Mouse (Mus musculus) limb, embryonic 11.5 days (tissue): ENCODE results near the gene Glp2r. TPM values are rescaled to one million over a fixed set of nuclear protein-coding genes. Genes with fewer than 3 reads are reported as not detected.

Experiments used
- ATAC-seq: fragments of 200-750 bp; cut with Nextera tagmentation; 2 replicates; pipeline ENCODE4 v1.8.0; 2017; ENCODE audit warnings: low read depth; ENCODE audit not compliant: insufficient number of reproducible peaks, low FRiP score, low TSS enrichment
- DNase-seq: peaks from one replicate; pipeline ENCODE4 v3.0.0-alpha.2; 2015; ENCODE audit warnings: low spot score
- H3K27ac ChIP-seq: fragments of 300-500 bp; sonication (generic); replicated peaks from 2 replicates; pipeline ENCODE4 v1.5.1; 2014; ENCODE audit warnings: low read depth, mild to moderate bottlenecking, low read length
- H3K27me3 ChIP-seq: fragments of 300-500 bp; sonication (generic); 2 replicates; pipeline ENCODE4 v1.6.1; 2014; ENCODE audit warnings: mild to moderate bottlenecking, low read length, mixed read lengths; ENCODE audit not compliant: control insufficient read depth, insufficient read depth
- H3K36me3 ChIP-seq: fragments of 300-500 bp; sonication (generic); 2 replicates; pipeline ENCODE4 v1.6.1; 2014; ENCODE audit warnings: mild to moderate bottlenecking, low read length, moderate library complexity, mixed read lengths; ENCODE audit not compliant: control insufficient read depth, insufficient read depth
- H3K4me1 ChIP-seq: fragments of 300-500 bp; sonication (generic); 2 replicates; pipeline ENCODE4 v1.6.1; 2014; ENCODE audit warnings: low read length, mixed read lengths; ENCODE audit not compliant: control insufficient read depth, insufficient read depth
- H3K4me2 ChIP-seq: fragments of 300-500 bp; sonication (generic); 2 replicates; pipeline ENCODE4 v1.6.1; 2014; ENCODE audit warnings: low read depth, mild to moderate bottlenecking, moderate library complexity; ENCODE audit not compliant: severe bottlenecking
- H3K4me3 ChIP-seq: fragments of 300-500 bp; sonication (generic); 2 replicates; pipeline ENCODE4 v1.5.1; 2014; ENCODE audit warnings: low read depth, low read length
- H3K9ac ChIP-seq: fragments of 300-500 bp; sonication (generic); 2 replicates; pipeline ENCODE4 v1.6.1; 2014; ENCODE audit warnings: mild to moderate bottlenecking, low read length
- H3K9me3 ChIP-seq: fragments of 300-500 bp; sonication (generic); 2 replicates; pipeline ENCODE4 v1.6.1; 2016; ENCODE audit warnings: low read length; ENCODE audit not compliant: control insufficient read depth
- WGBS: fragments of 180-500 bp; shearing (Covaris S2); extraction: QIAGEN DNeasy Blood & Tissue Kit; methylation state at CpG from one replicate; pipeline ENCODE4 v1.1.7; 2014; 5-methylcytosine and 5-hydroxymethylcytosine counted together
- polyA plus RNA-seq: library from polyadenylated mRNA; unstranded; fragments of >200 nt; fragmentation: Nextera tagmentation; extraction: Ambion mirVana; gene quantifications from 2 replicates; pipeline ENCODE4 v1.2.1, GENCODE M21; 2014

The Glp2r gene
- polyA plus RNA-seq, 1 experiment from 2014 or later: 0.05 TPM

DNA sequence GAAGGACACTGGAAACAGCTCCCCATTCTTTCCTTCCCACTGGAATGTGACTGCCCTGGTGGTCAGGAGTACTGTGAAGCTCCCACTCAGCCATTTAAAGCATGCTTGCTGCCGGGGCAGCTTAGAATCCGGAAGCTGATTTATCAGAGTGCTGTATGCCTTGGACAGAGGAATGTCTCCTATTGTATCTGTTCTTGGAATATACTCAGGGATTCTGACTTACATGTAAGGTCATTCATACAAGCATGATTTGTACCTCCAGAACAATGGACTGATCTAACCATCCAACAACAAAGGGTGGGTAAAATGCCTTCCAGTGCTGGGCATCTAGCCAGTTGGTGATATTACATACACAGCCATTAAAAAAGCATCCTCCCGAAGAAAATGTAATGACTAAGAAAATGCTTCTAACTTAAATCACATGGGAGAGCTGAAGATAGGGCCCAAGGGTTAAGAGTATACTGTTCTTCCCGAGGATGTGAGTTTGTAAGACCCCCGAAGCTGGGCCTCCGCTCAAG, 126.3 kb downstream of the Glp2r start:
- no peaks in the 10 kb centered on the region for H3K4me1 ChIP-seq
- H3K4me2 ChIP-seq: no peak overlapping the region
- no peaks in the 10 kb centered on the region for H3K27me3 ChIP-seq
- ATAC-seq (no peak), DNase-seq (no peak)
- no peaks in the 10 kb centered on the region for H3K36me3 ChIP-seq
- no peak overlapping the region for H3K27ac ChIP-seq
- no peaks in the 10 kb centered on the region; the same call in 1 of the 2 replicates for H3K9me3 ChIP-seq
- no peak overlapping the region for H3K4me3 ChIP-seq
- 87% methylated on average over 6 of the region's 6 CpGs for whole genome bisulfite sequencing
- no peak overlapping the region for H3K9ac ChIP-seq

DNA sequence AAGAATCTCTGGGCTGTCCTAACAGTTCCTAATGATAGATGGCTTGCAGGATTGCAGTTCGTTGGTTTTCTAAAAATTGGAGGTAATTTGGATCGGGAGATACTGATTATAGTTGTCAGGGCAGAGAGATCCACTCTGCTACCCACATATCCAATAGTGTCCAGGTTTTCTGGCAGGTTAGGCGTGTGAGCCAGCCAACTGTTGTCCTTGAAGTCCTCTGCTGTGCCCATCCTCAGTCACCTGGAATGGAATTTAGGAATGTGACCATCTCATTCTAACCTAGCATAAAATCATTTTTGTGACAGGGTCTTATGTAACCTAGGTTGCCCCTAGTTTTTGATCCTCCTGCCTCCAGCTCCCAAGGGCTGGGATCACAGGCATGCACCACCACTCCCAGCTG, 127.5 kb downstream of the Glp2r start:
- ATAC-seq (no peak), DNase-seq (no peak)
- Histone ChIP-seq H3K9me3 (no peaks in the 10 kb centered on the region; the same call in 1 of the 2 replicates), H3K36me3 (no peaks in the 10 kb centered on the region), H3K4me2 (no peak overlapping the region), H3K27ac (no peak overlapping the region), H3K27me3 (no peaks in the 10 kb centered on the region), H3K4me1 (no peaks in the 10 kb centered on the region), H3K9ac (no peak overlapping the region), H3K4me3 (no peak overlapping the region)
- WGBS: 84% methylated on average over 3 of the region's 3 CpGs

DNA sequence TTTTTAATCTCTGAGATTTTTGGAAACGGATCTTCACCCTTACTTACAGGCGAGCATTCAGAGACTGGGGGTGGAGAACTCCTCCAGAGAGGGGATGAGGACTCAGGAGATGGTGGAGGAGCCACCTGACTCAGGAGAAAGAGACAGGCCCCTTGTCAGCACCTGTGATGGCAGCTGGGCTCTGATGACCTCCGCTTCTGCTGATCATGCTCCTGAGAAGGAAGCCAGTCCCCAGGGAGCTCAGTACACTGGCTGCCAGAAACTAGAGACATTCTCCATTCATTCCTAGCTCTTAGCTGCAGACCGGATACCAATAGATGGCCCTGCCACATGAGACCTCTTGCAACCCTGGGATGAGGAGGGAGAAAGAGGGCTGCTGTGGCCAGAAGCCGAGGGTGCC, 128.1 kb downstream of the Glp2r start:
- WGBS: 89% methylated on average over 5 of the region's 5 CpGs

DNA sequence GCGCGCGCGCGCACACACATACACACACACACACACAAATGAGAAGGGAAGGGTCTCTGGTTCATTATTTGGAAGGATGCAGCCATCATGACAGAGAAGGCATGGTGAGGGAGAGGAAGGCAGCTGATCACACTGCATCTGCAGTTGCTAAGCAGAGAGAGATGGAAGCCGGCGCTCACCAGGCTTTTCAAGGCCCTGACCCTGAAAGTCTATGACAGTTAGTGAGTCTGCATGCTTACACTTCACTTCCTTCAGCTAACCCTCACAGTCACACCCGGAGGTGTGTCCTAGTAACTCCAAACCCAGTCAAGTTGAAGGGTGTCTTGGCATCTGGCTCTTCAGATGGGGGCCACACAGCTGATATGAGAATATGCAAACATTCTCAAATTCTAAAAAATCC, 128.5 kb downstream of the Glp2r start:
- DNase-seq (no peak), ATAC-seq (no peak)
- Histone ChIP-seq H3K36me3 (no peaks in the 10 kb centered on the region), H3K4me1 (no peaks in the 10 kb centered on the region), H3K27ac (no peak overlapping the region), H3K9ac (no peak overlapping the region), H3K9me3 (no peaks in the 10 kb centered on the region; the same call in 1 of the 2 replicates), H3K4me3 (no peak overlapping the region), H3K4me2 (no peak overlapping the region), H3K27me3 (no peaks in the 10 kb centered on the region)
- 96% methylated on average over 8 of the region's 8 CpGs for WGBS

More for the DNA sequence above, 128.1 kb downstream of the Glp2r start:
- ATAC-seq (no peak), DNase-seq (no peak)
- H3K36me3 ChIP-seq: no peaks in the 10 kb centered on the region
- H3K27me3 ChIP-seq: no peaks in the 10 kb centered on the region
- H3K4me2 ChIP-seq: no peak overlapping the region
- no peak overlapping the region for H3K27ac ChIP-seq
- H3K4me3 ChIP-seq: no peak overlapping the region
- H3K4me1 ChIP-seq: no peaks in the 10 kb centered on the region
- no peaks in the 10 kb centered on the region; the same call in 1 of the 2 replicates for H3K9me3 ChIP-seq
- H3K9ac ChIP-seq: no peak overlapping the region

DNA sequence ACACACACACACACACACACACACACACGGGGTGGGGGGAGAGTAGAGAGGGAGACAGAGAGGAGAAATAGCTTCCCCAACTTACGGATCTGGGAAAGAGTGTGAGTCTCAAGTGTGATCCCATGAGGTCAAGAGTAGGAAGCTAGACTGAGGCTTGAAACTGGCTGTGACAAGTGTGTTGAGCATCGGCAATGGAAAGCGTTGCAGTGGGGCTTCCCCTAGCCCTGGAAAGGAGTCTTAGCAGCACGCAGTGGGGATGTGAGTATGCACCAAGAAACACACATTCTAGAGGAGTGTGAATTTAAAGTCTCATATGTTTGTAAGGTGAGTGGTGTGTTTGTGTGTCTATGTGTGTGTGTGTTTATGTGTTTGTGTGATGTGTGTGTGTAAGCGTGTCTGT, 130.7 kb downstream of the Glp2r start:
- ATAC-seq: no peak
- WGBS: 85% methylated on average over 6 of the region's 6 CpGs
- no peak overlapping the region for H3K9ac ChIP-seq

DNA sequence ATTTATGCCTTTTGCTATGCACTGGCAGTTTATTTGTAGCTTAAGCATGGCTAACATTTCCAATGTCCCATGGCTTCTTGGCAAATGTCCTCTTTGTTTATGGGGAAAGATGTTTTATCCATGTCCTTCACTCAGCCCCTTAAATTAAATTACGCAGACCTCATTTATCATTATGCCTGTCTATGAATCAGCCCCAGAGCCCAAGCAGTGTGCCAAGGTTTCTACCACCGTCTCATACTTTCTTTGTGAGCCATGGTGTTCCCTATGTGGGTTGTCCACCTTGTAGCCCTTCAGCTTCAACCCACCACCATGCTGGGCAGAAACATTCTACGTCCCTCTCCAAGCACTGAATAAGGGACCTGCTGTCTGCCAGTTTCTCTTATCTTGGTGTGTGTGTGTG, 132.6 kb downstream of the Glp2r start:
- no peak for ATAC-seq
- no peaks in the 10 kb centered on the region for H3K27me3 ChIP-seq
- DNase-seq: no peak
- no peak overlapping the region for H3K27ac ChIP-seq
- H3K9me3 ChIP-seq: no peaks in the 10 kb centered on the region
- no peak overlapping the region for H3K4me2 ChIP-seq
- H3K4me3 ChIP-seq: no peak overlapping the region
- 85% methylated on average over 3 of the region's 3 CpGs for WGBS
- H3K4me1 ChIP-seq: no peaks in the 10 kb centered on the region
- H3K9ac ChIP-seq: no peak overlapping the region
- no peaks in the 10 kb centered on the region for H3K36me3 ChIP-seq

More for the DNA sequence above, 130.7 kb downstream of the Glp2r start:
- H3K4me1 ChIP-seq: no peaks in the 10 kb centered on the region
- H3K9me3 ChIP-seq: no peaks in the 10 kb centered on the region; the same call in 1 of the 2 replicates
- no peak overlapping the region for H3K4me3 ChIP-seq
- H3K27ac ChIP-seq: no peak overlapping the region
- DNase-seq: no peak
- no peaks in the 10 kb centered on the region for H3K27me3 ChIP-seq
- H3K4me2 ChIP-seq: no peak overlapping the region
- no peaks in the 10 kb centered on the region for H3K36me3 ChIP-seq

DNA sequence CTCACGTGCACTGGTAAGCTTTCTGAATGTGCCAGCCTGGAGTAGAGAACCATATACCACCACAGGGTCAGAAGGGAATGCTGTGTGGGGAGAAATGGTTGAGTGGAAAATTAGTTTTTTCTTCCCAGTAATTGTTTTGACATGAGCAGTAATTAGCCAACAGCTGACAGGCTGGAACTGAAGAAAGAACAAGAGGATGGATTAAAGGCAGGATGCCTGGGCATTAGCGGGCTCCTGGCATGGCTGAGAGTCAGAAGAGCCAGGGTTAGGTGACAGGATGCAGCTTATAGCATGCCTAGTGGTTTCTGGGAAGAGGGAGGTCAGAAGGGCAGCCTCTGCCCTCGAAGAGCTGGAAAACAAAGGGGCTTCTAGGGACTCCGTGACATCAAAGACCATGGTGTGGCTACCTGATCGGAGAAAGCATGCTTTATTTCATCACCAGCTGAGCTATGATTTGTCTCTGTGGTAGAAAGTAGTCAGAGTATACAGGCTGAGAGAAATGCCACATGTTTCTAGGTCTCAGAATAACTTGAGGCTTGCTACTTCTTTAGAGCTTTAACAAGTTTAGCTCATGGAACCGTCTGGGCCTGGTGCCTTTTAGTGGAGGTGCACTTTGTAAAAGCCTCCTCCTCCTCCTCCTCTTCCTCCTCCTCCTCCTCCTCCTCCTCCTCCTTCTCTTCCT, 133.9 kb downstream of the Glp2r start:
- Histone ChIP-seq H3K9ac (no peak overlapping the region), H3K27ac (no peak overlapping the region), H3K4me1 (no peaks in the 10 kb centered on the region), H3K9me3 (no peaks in the 10 kb centered on the region), H3K27me3 (no peaks in the 10 kb centered on the region), H3K36me3 (no peaks in the 10 kb centered on the region), H3K4me3 (no peak overlapping the region), H3K4me2 (no peak overlapping the region)
- WGBS: 48% methylated on average over 6 of the region's 6 CpGs
- DNase-seq: no peak
- no peak for ATAC-seq

DNA sequence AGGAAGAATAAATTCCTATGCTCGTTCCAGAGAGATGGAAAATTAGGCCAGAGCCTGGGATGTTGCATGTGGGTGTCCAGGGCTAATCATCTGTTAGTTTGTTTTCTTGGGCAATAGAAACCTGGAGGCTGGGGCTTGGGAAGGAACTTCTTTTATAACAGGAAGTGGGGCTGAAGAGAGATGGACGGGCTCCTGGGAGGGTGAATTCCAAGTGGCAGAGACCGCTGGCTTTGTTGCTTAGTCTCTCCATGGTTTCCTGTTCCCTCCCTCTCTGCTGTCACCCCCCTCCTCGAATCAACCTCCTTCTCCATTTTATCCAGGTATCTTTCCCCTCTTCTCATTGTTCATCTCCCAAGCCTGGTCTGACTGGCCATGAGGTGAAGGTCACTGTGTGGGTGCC, 134.8 kb downstream of the Glp2r start:
- WGBS: 77% methylated on average over 4 of the region's 4 CpGs
- Histone ChIP-seq H3K4me3 (no peak overlapping the region), H3K36me3 (no peaks in the 10 kb centered on the region), H3K27ac (no peak overlapping the region), H3K4me1 (no peaks in the 10 kb centered on the region), H3K27me3 (no peaks in the 10 kb centered on the region), H3K4me2 (no peak overlapping the region), H3K9ac (no peak overlapping the region), H3K9me3 (no peaks in the 10 kb centered on the region)
- no peak for ATAC-seq
- DNase-seq: no peak
